Mouse (Mus musculus) gastrocnemius, postnatal 14 days (tissue): ENCODE results near the gene Smc1a. TPM values are rescaled to one million over a fixed set of nuclear protein-coding genes. Genes with fewer than 3 reads are reported as not detected.
"Not testable (repeated sequence)": the region's sequence is repeated elsewhere in the genome, so short reads cannot be mapped to it uniquely, and the experiment has no call there.

Source experiments
- DNase-seq: peaks from one replicate; pipeline ENCODE4 v3.0.0; 2021; ENCODE audit warnings: mixed read lengths
- intact Hi-C: fragments of 180-260 bp; cut with DNase I; formaldehyde crosslinking; loops from one replicate; pipeline ENCODE4 v1.15.1; 2025; ENCODE audit warnings: low total_unique reads
- long read RNA-seq, 2 experiments: library from polyadenylated mRNA; stranded (forward); transcript quantifications; one replicate each; pipeline ENCODE4 v2.0.0; 2021
- total RNA-seq, 2 experiments: library from RNA; stranded (reverse); gene quantifications; 2 replicates each; pipeline ENCODE4 v1.2.3; 2021

Gene Smc1a
- 10 to 100 TPM; 27.7 to 28.5 TPM for total RNA-seq
- long read RNA-seq, experiment 1, full-length matches to known transcripts: 19 of 25 reads
- long read RNA-seq, experiment 1, partial matches to known transcripts: 4 of 25 reads
- long read RNA-seq, experiment 1, other reads (novel, unspliced or antisense): 2 of 25 reads
- long read RNA-seq, experiment 2, full-length matches to known transcripts: 28 of 31 reads
- long read RNA-seq, experiment 2, partial matches to known transcripts: 3 of 31 reads
- long read RNA-seq, experiment 2, other reads (novel, unspliced or antisense): 0 of 31 reads

DNA sequence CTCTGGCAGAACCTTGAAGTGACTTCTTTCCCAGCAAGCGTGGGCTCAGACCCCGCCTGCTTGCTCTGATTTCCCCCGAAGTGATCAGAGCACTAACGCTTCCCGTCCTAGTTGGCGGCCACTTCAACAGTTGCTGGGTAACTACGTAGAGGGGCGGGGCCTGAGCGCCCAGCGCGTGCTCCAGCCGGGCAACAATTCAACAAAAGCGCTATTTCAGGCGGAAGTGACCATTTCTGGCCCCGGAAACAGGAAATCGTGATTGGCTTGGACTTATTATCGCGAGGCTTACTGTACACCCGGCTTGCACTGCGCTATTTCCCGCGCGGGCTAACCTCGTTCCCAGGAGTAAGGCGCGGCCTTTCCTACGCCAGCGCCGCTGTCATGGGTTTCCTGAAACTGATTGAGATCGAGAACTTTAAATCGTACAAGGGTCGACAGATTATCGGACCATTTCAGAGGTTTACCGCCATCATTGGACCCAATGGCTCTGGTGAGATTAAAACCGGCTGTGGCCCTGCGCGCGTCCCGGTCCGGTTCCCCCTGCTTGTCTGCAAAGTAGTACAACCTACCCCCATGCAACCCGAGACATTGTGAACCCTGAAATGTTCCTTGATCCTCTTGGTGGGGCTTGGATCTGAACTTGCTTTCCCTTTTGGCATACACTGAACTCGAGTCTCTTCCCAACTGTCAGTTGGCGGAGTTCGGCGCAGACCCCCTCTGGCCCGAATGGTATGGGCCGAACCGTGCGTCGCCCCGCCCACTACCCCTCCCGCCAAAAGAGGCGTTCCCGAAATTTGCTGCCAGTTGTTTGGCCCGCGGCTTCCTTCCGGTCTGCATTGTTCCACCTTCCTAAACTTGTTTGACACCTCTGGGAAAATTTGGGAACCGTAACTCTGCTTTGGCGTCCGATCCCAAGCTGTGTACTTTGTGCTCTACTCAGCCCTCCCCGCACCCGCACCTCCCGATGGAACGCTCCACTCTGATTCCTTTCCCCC, at the start of gene Smc1a, which contains the start of gene Ribc1:
Smc1a (plus strand) TSS at position 278 of the 995 bp plus-strand sequence.
Ribc1 (minus strand) TSS at position 145 of the 995 bp plus-strand sequence.
- DNase-seq: peak; percentile 90
- intact Hi-C loops: no loop called here

- no peak for DNase-seq
- intact Hi-C loops: no loop called here
Measured at GRCm38 (mm10) chrX:151999006-151999710, 17.1 kb upstream of the Smc1a start.

GRCm38 (mm10) chrX:152001182-152001684, 15.0 kb upstream of the Smc1a start:
- no peak for DNase-seq
- intact Hi-C loops: no loop called here

DNA sequence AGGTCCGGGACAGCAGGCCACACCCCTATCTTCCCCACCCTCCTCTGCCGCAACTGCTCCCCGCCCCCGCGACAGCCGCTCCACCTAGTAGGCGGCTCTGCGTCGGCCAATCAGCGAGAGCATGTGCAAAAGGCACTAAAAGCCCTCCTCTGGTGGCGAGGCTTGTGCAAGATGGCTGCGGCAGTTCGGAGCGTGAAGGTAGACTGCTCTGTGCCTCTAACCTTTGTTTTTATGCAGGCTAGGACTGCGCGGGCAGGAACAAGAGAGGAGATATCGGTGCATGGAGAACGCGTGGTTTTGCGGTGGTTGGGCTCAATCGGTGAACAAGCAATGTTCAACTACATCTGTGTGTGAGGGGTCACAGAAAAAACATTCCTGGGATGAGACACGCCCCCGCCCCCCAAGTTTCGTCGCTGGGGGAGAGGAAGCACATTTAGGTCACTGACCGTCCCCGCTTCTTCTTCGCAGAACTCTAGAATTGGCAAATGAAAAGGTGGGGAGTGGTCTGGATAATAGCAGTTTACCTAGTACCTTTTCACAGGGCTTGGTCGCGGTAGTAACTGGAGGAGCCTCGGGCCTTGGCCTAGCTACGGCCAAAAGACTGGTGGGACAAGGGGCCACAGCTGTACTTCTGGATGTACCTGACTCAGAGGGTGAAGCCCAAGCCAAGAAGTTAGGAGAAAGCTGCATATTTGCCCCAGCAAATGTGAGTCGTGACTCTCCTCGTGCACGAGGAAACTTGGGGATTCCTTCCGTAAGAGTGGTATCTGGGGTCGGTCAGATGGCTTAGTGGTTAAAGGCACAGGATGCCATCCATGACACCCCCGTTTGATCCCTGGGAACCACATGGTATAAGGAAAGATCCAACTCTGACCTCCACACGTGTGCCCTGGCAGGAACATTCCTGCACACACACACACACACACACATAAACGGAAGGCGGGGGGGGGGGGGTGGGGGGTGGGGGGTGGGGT, 14.2 kb upstream of the Smc1a start, which contains the start of gene Hsd17b10:
Hsd17b10 (plus strand) TSS at position 109 of the 974 bp plus-strand sequence.
- peak; percentile 86 for DNase-seq
- intact Hi-C loops: no loop called here

GRCm38 (mm10) chrX:152002865-152003264, 13.4 kb upstream of the Smc1a start:
- intact Hi-C loops: no loop called here
- no peak for DNase-seq

- intact Hi-C loops: no loop called here
- no peak for DNase-seq
Measured at GRCm38 (mm10) chrX:152007863-152008262, 8.4 kb upstream of the Smc1a start.

- intact Hi-C loops: no loop called here
- DNase-seq: no peak
Measured at GRCm38 (mm10) chrX:152015752-152016150, 477 bp upstream of the Smc1a start.

GRCm38 (mm10) chrX:152017186-152017585, 958 bp downstream of the Smc1a start:
- intact Hi-C loops: no loop called here
- DNase-seq: no peak

DNA sequence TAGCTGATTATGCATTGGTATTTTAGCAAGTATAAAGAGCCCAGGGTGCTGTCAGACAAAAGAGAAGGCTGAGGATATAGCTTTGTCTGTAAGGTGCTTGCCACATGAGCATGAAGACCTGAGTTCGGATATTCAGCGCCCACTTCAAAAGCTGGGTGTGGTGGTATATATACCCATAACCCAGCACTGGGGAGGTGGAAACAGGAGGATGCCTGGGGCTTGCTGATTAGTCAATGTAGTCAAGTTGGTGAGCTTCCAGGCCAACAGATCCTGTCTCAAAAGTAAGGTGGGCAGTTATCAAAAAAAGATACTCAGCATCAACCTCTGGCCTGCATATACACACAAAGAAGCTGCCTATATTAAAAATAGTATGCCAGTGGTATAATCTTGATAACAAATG, 3.1 kb downstream of the Smc1a start:
- intact Hi-C loops: no loop called here

GRCm38 (mm10) chrX:152039865-152040264, 23.6 kb downstream of the Smc1a start:
- no peak for DNase-seq
- intact Hi-C loops: no loop called here

More for the DNA sequence above, 3.1 kb downstream of the Smc1a start:
- no peak for DNase-seq

GRCm38 (mm10) chrX:152047230-152047629, 31.0 kb downstream of the Smc1a start:
- no peak for DNase-seq
- intact Hi-C loops: no loop called here

GRCm38 (mm10) chrX:152052546-152052945, 36.3 kb downstream of the Smc1a start:
- intact Hi-C loops: no loop called here
- DNase-seq: no peak

DNA sequence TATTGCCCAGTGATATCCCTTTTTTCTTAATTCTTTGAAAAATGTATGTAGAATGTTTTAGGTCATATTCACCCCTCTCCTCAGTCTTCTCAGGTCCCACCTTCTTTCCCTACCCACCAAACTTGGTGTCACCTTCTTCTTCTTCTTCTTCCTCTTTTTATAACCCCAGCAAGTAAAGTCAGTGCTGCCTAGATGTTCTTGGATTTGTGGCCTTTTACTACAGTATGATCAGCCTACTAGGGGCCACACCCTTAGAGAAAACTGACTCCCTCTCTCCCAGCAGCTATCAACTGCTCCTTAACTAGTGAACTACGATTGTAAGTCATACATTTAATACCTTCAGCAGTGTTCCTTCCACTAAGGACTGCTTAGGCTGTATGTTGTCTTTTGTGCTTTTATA, 37.9 kb downstream of the Smc1a start:
- intact Hi-C loops: no loop called here

DNA sequence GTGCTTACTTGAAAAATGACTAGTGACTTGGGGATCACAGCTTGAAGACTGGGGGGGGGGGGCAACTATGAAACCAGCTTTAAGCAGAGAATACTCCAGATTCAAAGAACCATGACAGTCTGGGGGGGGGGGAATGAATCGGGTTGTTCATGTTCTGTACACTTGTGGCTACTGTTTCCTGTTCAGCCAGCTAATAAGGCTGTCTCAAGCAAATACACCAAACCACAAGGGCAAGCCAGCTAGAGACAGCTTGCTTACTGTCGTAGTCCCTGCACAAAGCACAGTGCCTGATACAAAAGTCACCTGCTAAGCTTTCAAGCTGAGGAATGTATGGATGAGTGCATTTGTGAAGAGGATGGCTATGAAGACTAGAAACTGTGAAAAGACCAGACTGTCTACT, 49.4 kb downstream of the Smc1a start:
- DNase-seq: no peak
- intact Hi-C loops: no loop called here

More for the DNA sequence above, 37.9 kb downstream of the Smc1a start:
- no peak for DNase-seq

GRCm38 (mm10) chrX:152067789-152068188, 51.6 kb downstream of the Smc1a start:
- intact Hi-C loops: no loop called here

DNA sequence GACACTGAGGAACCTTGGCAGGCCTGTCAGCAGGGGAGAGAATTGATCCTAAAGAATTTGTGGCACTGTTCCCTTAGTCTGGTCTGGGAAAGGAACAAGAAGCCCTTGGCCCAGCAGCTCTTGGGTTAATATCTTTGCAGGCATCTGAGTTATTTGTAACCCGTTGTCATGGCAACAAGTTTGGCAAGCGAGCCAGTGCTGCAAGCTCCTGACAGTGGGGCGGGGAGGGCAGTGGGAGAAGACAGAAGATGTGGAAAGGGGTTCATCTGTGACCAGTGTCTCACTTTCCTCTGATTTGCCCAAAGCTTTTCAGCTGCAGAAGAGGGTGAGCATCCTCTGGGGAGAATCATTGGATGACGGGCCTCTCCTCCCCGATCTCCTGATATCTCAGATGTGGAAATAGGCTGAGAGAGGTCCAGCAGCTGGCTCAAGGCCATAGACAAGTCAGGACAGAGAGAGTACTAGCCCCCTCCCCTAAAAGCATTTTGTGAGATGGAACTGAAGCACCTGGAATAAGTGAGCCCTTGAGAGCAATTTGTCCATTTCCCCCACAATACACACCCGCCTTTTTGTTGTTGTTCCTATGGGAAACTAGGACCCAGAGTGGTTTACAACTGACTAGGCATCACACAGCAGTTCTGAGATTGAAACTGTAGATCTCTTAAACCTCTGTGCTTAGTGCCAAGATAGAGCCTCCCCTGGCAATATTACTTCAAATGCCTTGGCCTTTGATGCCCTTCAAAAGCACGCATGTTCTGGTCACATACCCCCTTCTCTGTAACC, 73.8 kb downstream of the Smc1a start:
- intact Hi-C loops: not testable (repeated sequence)
- DNase-seq: peak; percentile 40

More at GRCm38 (mm10) chrX:152067789-152068188, 51.6 kb downstream of the Smc1a start:
- DNase-seq: no peak

GRCm38 (mm10) chrX:152097572-152097971, 81.3 kb downstream of the Smc1a start:
- intact Hi-C loops: no loop called here
- no peak for DNase-seq
